Mouse (Mus musculus) stomach, postnatal 0 days (tissue): ENCODE measurements around the gene Tfeb. TPM values are rescaled to one million over a fixed set of nuclear protein-coding genes. Genes with fewer than 3 reads are reported as not detected.

Experiments
- ATAC-seq: fragments of 200-750 bp; cut with Nextera tagmentation; 2 replicates; pipeline ENCODE4 v1.8.0; 2017; ENCODE audit not compliant: low FRiP score, low TSS enrichment
- DNase-seq: peaks from one replicate; pipeline ENCODE4 v3.0.0-alpha.2; 2016; ENCODE audit warnings: low spot score
- H3K27ac ChIP-seq: fragments of 300-500 bp; sonication (generic); replicated peaks from 2 replicates; pipeline ENCODE4 v1.5.1; 2014; ENCODE audit warnings: mild to moderate bottlenecking, control low read depth
- H3K27me3 ChIP-seq: fragments of 300-500 bp; sonication (generic); 2 replicates; pipeline ENCODE4 v1.6.1; 2014; ENCODE audit warnings: low read length; ENCODE audit not compliant: control insufficient read depth, insufficient read depth
- H3K36me3 ChIP-seq: fragments of 300-500 bp; sonication (generic); 2 replicates; pipeline ENCODE4 v1.6.1; 2014; ENCODE audit warnings: low read length, mixed read lengths; ENCODE audit not compliant: control insufficient read depth, insufficient read depth
- H3K4me1 ChIP-seq: fragments of 300-500 bp; sonication (generic); replicated peaks from 2 replicates; pipeline ENCODE4 v1.6.1; 2014; ENCODE audit warnings: antibody characterized with exemption; ENCODE audit not compliant: control insufficient read depth, insufficient read depth
- H3K4me2 ChIP-seq: fragments of 300-500 bp; sonication (generic); replicated peaks from 2 replicates; pipeline ENCODE4 v1.6.1; 2014; ENCODE audit warnings: low read depth, mild to moderate bottlenecking, control low read depth, moderate library complexity
- H3K4me3 ChIP-seq: fragments of 300-500 bp; sonication (generic); 2 replicates; pipeline ENCODE4 v1.5.1; 2014; ENCODE audit warnings: low read depth, low read length, control low read depth
- H3K9ac ChIP-seq: fragments of 300-500 bp; sonication (generic); 2 replicates; pipeline ENCODE4 v1.6.1; 2014; ENCODE audit warnings: mild to moderate bottlenecking, low read length, control low read depth, mixed read lengths
- H3K9me3 ChIP-seq: fragments of 300-500 bp; sonication (generic); 2 replicates; pipeline ENCODE4 v1.6.1; 2016; ENCODE audit warnings: low read length; ENCODE audit not compliant: control insufficient read depth
- CTCF ChIP-seq: IDR thresholded peaks from 2 replicates; pipeline ENCODE4 v1.5.1; 2016; ENCODE audit warnings: antibody characterized with exemption, low read depth, mild to moderate bottlenecking, moderate library complexity
- EP300 ChIP-seq: optimal IDR thresholded peaks from 2 replicates; pipeline ENCODE3; 2016; ENCODE audit warnings: antibody characterized with exemption
- WGBS: fragments of 180-500 bp; shearing (Covaris S2); extraction: QIAGEN DNeasy Blood & Tissue Kit; methylation state at CpG from one replicate; pipeline ENCODE4 v1.1.7; 2014; 5-methylcytosine and 5-hydroxymethylcytosine counted together
- polyA plus RNA-seq: library from polyadenylated mRNA; unstranded; fragments of >200 nt; fragmentation: Nextera tagmentation; extraction: Ambion mirVana; gene quantifications from 2 replicates; pipeline ENCODE4 v1.2.1, GENCODE M21; 2015

Gene Tfeb
- polyA plus RNA-seq, 1 experiment from 2014 or later, result 10.4 TPM

DNA sequence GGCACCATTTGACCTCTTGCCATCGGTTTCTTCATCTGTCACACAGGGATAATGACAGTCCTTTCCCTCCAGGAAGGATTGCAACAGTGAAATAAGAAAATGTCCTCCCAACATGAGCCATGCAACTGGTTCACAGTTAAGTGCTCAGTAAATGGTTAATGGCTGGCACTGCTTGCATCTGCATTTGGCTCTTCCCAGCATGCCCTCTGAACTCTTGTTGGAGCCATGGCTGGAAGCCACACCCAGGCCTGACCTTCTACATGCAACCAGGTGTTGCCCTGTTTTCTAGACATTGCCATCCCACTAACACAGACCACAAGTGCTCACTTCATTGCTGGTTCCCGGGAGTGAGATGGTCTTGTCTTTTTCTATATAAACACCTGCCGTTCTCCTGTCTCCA is 28.9 kb upstream of the Tfeb start:
- Histone ChIP-seq H3K36me3 (no peaks in the 10 kb centered on the region), H3K27ac (no peak overlapping the region), H3K4me1 (no peaks in the 10 kb centered on the region), H3K9me3 (no peaks in the 10 kb centered on the region), H3K27me3 (no peaks in the 10 kb centered on the region), H3K4me2 (no peak overlapping the region), H3K4me3 (no peak overlapping the region), H3K9ac (no peak overlapping the region)
- 80% methylated on average over 3 of the region's 3 CpGs for WGBS
- DNase-seq (no peak), ATAC-seq (no peak)
- no peak for TF ChIP-seq EP300

DNA sequence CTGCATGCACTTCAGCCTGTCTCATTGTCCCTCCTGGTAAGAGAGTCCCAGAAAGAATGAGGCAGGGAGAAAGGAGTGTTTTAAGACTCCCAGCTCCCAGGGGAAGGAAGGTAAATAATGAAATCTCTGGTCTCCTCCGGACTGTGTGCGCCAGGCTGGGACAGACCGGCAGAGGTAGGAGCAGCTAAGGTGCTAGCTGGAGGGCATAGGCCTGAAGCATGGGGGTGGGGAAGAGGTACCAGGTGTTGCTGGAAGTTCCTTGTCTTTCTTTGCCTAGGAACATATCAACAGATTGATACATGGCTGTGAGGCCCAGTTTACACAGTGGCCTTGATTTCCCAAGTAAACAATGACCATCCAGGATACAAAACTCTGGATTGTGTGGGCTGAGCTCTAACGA is 27.9 kb upstream of the Tfeb start:
- DNase-seq (peak; percentile 66), ATAC-seq (peak; percentile 48; the same call in 1 of the 2 replicates)
- TF ChIP-seq CTCF, result no peak
- no peak for TF ChIP-seq EP300
- Histone ChIP-seq H3K9ac (no peak overlapping the region), H3K4me3 (no peak overlapping the region), H3K27me3 (no peaks in the 10 kb centered on the region), H3K27ac (peak overlapping the region; percentile 45; the same call in 1 of the 2 replicates), H3K9me3 (no peaks in the 10 kb centered on the region), H3K36me3 (no peaks in the 10 kb centered on the region), H3K4me1 (no peaks in the 10 kb centered on the region), H3K4me2 (no peak overlapping the region)
- 37% methylated on average over 4 of the region's 4 CpGs for WGBS

DNA sequence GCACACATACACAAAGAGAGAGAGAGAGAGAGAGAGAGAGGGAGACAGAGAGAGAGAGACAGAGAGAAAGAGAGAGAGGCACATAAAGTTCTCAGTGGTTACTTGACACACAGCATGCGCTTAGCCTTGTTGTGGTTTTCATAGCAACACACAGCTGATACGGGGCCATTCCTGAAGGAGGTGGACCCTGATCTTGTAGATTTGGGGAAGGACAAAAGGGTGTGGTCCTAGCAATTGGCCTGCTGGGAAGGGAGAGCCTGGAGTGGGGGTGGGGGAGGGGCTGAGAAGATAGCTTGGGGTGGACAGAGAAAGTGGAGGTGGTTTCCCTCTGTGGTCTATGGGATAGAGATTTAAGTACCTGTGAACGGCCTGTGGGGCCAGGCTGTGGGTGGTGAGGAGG is 26.8 kb upstream of the Tfeb start:
- Histone ChIP-seq H3K4me1 (no peaks in the 10 kb centered on the region), H3K36me3 (no peaks in the 10 kb centered on the region), H3K9me3 (no peaks in the 10 kb centered on the region), H3K4me3 (no peak overlapping the region), H3K4me2 (no peak overlapping the region), H3K9ac (no peak overlapping the region), H3K27ac (no peak overlapping the region), H3K27me3 (no peaks in the 10 kb centered on the region)
- TF ChIP-seq CTCF (no peak), EP300 (no peak)
- DNase-seq, result peak; percentile 46
- WGBS, result 58% methylated on average over 3 of the region's 3 CpGs
- no peak for ATAC-seq

DNA sequence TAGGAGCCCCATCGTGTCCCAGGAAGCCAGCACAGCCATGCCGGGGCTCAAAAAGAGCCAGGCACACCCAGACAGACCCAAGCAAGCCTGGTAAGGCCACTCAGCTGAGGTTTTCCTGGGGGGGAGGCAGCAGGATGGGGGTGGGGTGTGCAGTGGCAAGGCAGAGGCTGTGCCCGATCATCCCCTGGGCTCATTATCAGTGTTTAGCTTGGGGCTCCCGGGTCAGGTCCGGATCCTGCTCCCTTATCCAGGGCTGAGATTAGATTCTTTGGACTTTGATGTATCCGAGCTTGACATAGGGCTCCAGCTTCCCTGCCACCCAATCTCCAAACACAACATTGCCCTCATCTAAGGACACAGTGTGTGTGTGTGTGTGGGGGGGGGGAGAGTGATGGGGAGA is 24.9 kb upstream of the Tfeb start:
- H3K9me3 ChIP-seq, result no peaks in the 10 kb centered on the region
- ATAC-seq (peak; percentile 24; the same call in 1 of the 2 replicates), DNase-seq (peak; percentile 54)
- 50% methylated on average over 6 of the region's 6 CpGs for WGBS
- no peaks in the 10 kb centered on the region for H3K27me3 ChIP-seq
- H3K4me2 ChIP-seq, result no peak overlapping the region
- TF ChIP-seq CTCF, result no peak
- no peaks in the 10 kb centered on the region for H3K4me1 ChIP-seq
- H3K27ac ChIP-seq, result no peak overlapping the region
- H3K4me3 ChIP-seq, result no peak overlapping the region
- H3K36me3 ChIP-seq, result no peaks in the 10 kb centered on the region
- no peak overlapping the region for H3K9ac ChIP-seq

DNA sequence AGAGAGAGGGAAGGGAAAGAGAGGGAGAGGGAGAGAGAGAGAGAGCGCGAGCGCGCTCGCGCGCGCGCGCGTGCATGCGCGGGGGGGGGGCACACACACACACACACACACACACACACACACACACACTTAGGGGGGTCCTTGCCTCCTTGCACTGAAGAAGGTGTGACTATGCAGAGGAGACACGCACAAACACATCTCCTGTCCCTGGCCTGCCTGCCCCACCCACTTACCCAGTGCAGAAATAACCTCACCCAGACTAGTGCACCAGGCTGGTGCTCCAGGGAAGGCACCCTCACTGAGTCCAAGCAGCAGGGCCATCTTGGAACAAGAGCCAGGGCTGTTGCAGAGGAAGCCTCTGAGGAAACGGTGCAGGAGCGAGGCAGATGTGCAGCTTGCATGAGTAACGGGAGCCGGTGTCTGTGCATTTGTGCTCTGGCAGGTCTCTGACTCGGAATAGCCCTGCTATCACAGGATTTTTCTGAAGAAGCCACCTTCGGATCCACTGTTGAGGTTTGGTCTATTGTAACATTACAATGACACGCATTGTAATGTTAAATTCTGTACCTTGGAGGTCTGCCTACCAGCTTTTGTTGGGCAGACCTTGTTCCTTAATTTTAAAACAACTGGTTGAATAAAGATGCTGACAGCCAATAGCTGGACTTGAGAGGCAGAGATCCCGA is 23.8 kb upstream of the Tfeb start:
- WGBS, result 58% methylated on average over 13 of the region's 22 CpGs
- no peak for TF ChIP-seq EP300
- no peak for TF ChIP-seq CTCF

DNA sequence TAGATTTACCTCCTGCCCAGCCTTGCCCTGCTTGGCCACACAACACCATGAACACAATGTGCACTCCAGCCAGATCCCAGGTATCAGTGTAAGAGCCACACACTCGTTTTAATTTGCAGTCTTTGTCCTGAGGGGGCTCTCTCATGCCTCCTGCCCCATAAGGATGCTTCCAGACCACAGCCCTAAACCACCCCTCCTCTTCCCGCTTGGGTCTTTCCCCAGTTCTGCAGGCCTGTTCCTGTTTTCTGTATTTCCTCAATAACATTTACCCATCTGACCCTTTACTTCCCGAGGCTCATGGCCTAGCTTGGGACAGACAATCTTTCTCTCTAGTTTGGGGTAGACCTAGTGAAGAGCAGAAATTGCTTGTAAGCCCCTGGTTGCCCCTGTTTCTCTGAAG is 21.8 kb upstream of the Tfeb start:
- no peak overlapping the region for H3K4me3 ChIP-seq
- no peak for DNase-seq
- H3K27ac ChIP-seq, result no peak overlapping the region
- 52% methylated on average over 3 of the region's 3 CpGs for WGBS
- H3K9ac ChIP-seq, result no peak overlapping the region
- no peaks in the 10 kb centered on the region for H3K36me3 ChIP-seq
- TF ChIP-seq CTCF (no peak), EP300 (no peak)
- no peak for ATAC-seq
- no peaks in the 10 kb centered on the region for H3K4me1 ChIP-seq
- H3K27me3 ChIP-seq, result no peaks in the 10 kb centered on the region
- H3K9me3 ChIP-seq, result no peaks in the 10 kb centered on the region
- no peak overlapping the region for H3K4me2 ChIP-seq

More for the DNA sequence above, 23.8 kb upstream of the Tfeb start:
- H3K4me2 ChIP-seq, result no peak overlapping the region
- no peaks in the 10 kb centered on the region for H3K4me1 ChIP-seq
- H3K9ac ChIP-seq, result no peak overlapping the region
- H3K27me3 ChIP-seq, result no peaks in the 10 kb centered on the region
- no peak overlapping the region for H3K27ac ChIP-seq
- no peaks in the 10 kb centered on the region for H3K9me3 ChIP-seq
- ATAC-seq, result no peak
- DNase-seq, result no peak
- no peak overlapping the region for H3K4me3 ChIP-seq
- no peaks in the 10 kb centered on the region for H3K36me3 ChIP-seq
